Mouse (Mus musculus): ENCODE data around the gene Wscd1. TPM values are rescaled to one million over a fixed set of nuclear protein-coding genes. Genes with fewer than 3 reads are reported as not detected.

Gene Wscd1
- polyA plus RNA-seq, 1 experiment: 0.05 TPM

DNA sequence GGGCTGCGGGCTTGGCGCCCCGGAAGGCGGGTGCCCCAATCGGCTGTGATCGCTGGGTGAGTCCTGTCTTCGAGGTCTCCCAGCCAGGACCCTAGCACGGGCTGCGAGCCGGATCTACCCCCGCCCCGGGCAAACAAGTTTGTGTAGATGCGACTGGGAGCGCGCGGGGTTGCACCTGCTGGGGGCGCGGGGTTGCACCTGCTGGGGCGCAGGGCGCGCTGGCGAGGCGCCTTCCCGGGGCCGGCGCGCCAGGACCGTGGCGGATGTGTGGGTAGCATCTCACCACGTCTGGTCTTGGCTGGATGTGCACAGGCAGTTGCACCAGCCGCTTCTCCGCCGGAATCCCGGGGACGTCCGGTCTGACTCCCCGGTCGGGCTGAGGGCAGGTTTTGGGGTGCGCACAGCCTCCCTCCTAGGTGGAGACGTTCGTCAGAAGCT, 1.5 kb downstream of the Wscd1 start:
- TF ChIP-seq TAL1 (IDR thresholded peaks at IDR 0.05; ENCODE audit: low read length): no peak
- no peak for TF ChIP-seq GATA1 (IDR thresholded peaks at IDR 0.05; ENCODE audit: low read length)
- no peaks in the 10 kb centered on the region for H3K36me3 ChIP-seq (ENCODE audit: control insufficient read depth)
- H3K4me3 ChIP-seq (replicated peaks): peak overlapping the region; percentile 5
- H3K4me1 ChIP-seq (ENCODE audit: control insufficient read depth): peaks cover 1% of the 10 kb centered on the region; the same call in 1 of the 2 replicates
- H3K27me3 ChIP-seq (ENCODE audit: control insufficient read depth): peaks cover 35% of the 10 kb centered on the region
- no peaks in the 10 kb centered on the region for H3K9me3 ChIP-seq (ENCODE audit: control insufficient read depth, low read length)

DNA sequence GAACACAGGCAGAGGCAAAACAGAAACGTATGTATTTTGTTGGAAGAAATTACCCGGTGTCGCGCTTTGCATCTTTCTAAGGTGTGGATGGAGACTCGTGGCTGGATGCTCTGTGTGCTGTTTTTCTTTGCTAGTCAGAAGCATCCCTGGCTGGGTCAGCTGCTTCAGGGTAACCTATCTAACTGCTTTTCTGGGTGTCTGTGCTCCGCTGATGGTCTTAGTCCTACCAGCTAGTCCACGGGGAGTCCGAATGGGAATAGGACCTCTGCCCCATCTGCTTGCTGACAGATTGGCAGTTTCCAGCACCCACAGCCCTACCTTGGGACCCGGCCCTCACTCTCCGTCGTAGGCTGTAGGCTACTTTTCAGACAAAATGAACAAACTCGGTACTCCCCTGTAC, 2.0 kb downstream of the Wscd1 start:
- Histone ChIP-seq H3K27me3 (ENCODE audit: control insufficient read depth) (peaks cover 35% of the 10 kb centered on the region), H3K4me1 (ENCODE audit: control insufficient read depth) (peaks cover 1% of the 10 kb centered on the region; the same call in 1 of the 2 replicates), H3K9me3 (ENCODE audit: control insufficient read depth, low read length) (no peaks in the 10 kb centered on the region), H3K36me3 (ENCODE audit: control insufficient read depth) (no peaks in the 10 kb centered on the region), H3K4me3 (replicated peaks) (no peak overlapping the region)
- TF ChIP-seq GATA1 (IDR thresholded peaks at IDR 0.05; ENCODE audit: low read length) (no peak), TAL1 (IDR thresholded peaks at IDR 0.05; ENCODE audit: low read length) (no peak)

DNA sequence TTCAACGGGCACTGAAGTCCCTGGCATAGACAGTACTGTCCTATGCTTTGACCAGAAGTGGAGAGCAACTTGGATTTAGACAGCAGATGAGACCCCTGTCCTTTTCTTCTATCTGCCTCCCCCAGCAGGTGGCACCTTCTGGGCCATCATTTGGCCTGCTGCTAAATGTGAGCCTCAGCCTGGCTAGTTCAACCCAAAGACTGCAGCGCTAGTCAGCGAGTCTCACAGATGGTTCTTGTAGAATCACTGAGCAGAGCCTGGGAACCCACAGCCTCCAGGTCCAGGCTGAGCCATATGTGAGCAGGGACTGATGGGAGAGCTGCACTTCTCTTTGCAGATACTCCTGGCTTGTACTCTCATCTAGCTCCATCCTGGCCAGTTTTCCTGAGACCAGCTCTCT, 2.9 kb downstream of the Wscd1 start:
- H3K9me3 ChIP-seq (ENCODE audit: control insufficient read depth, low read length): no peaks in the 10 kb centered on the region
- TF ChIP-seq TAL1 (IDR thresholded peaks at IDR 0.05; ENCODE audit: low read length) (no peak), GATA1 (IDR thresholded peaks at IDR 0.05; ENCODE audit: low read length) (no peak)
- H3K27me3 ChIP-seq (ENCODE audit: control insufficient read depth): peaks cover 35% of the 10 kb centered on the region
- peaks cover 1% of the 10 kb centered on the region; the same call in 1 of the 2 replicates for H3K4me1 ChIP-seq (ENCODE audit: control insufficient read depth)
- no peak overlapping the region for H3K4me3 ChIP-seq (replicated peaks)
- H3K36me3 ChIP-seq (ENCODE audit: control insufficient read depth): no peaks in the 10 kb centered on the region

DNA sequence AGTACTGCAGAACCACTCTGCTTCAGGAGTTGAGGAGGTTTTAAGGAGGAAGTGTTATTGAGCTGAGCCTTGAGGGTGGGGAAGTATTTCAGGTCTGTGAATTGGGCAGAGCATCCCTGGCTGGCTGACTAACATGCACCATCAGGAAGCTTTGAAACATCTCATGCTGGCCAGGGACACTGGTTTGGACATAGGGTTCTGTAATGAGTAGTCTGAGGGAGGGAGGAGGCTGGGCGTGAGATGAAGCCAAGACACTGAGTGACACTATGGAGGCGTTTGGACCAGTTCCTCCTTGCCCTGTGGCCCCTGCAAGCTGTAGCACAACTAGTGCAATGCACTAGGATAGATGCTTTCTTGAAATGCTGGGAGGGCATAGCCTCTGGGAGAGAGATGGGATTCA, 5.4 kb downstream of the Wscd1 start:
- Histone ChIP-seq H3K36me3 (ENCODE audit: control insufficient read depth) (no peaks in the 10 kb centered on the region), H3K9me3 (ENCODE audit: control insufficient read depth, low read length) (no peaks in the 10 kb centered on the region), H3K4me3 (replicated peaks) (no peak overlapping the region)

DNA sequence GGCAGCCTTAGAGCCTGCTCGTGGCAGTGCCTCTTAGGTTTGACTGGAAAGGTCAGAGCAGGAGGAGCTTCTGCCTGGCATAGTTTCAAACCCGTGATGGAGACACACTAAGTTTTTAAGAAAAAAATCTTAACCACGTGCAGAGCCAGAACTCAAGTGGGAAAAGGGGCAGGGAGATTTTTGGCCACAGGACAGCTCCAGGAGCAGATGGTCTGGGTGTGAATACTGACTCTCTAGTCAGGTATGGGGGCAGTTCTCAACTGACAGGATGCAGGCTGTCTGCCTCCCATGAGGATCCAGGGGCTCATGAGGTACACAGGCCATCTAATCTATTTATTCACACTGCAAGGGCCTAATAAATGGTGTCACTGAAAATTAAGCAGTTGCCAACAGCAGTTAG, 6.6 kb downstream of the Wscd1 start:
- TF ChIP-seq TAL1 (IDR thresholded peaks at IDR 0.05; ENCODE audit: low read length) (no peak), GATA1 (IDR thresholded peaks at IDR 0.05; ENCODE audit: low read length) (no peak)
- no peak overlapping the region for H3K4me3 ChIP-seq (replicated peaks)
- no peaks in the 10 kb centered on the region for H3K36me3 ChIP-seq (ENCODE audit: control insufficient read depth)
- H3K27me3 ChIP-seq (ENCODE audit: control insufficient read depth): peaks cover 18% of the 10 kb centered on the region
- no peaks in the 10 kb centered on the region for H3K4me1 ChIP-seq (ENCODE audit: control insufficient read depth)
- no peaks in the 10 kb centered on the region for H3K9me3 ChIP-seq (ENCODE audit: control insufficient read depth, low read length)

More for the DNA sequence above, 5.4 kb downstream of the Wscd1 start:
- Histone ChIP-seq H3K27me3 (ENCODE audit: control insufficient read depth) (peaks cover 30% of the 10 kb centered on the region), H3K4me1 (ENCODE audit: control insufficient read depth) (peaks cover 1% of the 10 kb centered on the region; the same call in 1 of the 2 replicates)
- no peak for TF ChIP-seq TAL1 (IDR thresholded peaks at IDR 0.05; ENCODE audit: low read length)
- TF ChIP-seq GATA1 (IDR thresholded peaks at IDR 0.05; ENCODE audit: low read length): no peak

DNA sequence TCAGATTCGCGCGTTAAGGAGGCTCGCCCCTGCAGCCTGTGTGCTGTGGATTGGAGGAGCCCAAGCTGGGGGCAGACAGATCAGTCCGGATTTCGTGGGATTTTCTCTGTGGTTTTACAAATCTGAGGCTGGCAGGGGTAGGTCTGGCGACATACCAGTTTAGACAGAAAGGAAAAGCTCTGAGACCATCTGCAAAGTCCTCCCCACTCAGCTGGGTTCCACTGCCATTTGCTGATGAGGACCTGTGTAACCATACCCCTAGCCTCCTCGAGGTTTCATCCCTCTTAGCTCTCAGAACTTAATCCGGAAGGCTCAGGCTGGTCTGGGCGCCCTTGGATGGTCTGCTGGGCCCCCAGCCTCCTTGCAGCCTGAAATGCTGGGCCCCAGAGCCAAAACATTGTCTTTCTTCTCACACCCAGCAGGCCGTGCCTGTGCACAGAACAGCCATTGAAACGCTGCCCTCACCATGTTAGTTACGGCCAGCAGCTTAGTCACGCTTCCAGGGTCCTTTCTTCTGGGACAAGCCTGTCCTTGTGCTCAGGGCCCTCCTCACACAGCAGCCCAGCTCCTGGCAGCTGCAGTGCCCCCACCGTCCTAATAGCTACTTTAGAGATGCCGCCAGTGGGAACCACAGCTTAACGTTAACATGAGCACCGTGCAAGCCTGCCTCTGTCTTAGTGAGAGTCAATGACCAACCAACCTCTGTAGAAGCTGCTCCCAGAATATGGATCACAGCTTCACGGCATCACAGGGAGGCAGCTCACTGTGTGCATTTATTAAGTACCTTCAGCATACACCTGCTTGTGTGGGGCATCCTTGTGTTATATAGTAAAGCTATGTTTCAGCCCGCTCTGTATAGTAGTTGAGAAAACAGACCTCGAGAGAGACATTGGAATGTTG, 8.7 kb downstream of the Wscd1 start:
- Histone ChIP-seq H3K4me1 (ENCODE audit: control insufficient read depth) (no peaks in the 10 kb centered on the region), H3K27me3 (ENCODE audit: control insufficient read depth) (no peaks in the 10 kb centered on the region), H3K9me3 (ENCODE audit: control insufficient read depth, low read length) (no peaks in the 10 kb centered on the region), H3K4me3 (replicated peaks) (no peak overlapping the region), H3K36me3 (ENCODE audit: control insufficient read depth) (no peaks in the 10 kb centered on the region)
- TF ChIP-seq GATA1 (IDR thresholded peaks at IDR 0.05; ENCODE audit: low read length): no peak
- no peak for TF ChIP-seq TAL1 (IDR thresholded peaks at IDR 0.05; ENCODE audit: low read length)

DNA sequence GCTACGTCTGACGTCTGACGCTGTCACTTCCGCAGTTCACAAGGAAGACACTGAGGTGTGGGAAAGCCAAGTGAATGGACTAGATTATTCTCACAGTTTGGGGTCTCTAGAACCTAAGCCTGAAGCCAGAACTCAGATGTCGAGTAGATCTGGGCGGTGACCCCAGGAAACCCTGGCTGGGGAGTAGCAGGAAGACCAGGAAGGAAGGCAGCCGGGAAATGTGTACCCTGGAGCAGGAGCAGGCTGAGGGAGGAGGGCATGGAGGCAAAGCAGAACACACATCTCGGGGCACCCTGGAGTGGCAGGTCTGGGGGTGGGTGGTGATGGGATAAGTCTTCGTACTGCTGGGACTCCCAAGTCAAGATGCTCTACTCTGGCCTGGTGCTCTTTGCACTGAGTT, 11.3 kb downstream of the Wscd1 start:
- no peaks in the 10 kb centered on the region for H3K4me1 ChIP-seq (ENCODE audit: control insufficient read depth)
- TF ChIP-seq TAL1 (IDR thresholded peaks at IDR 0.05; ENCODE audit: low read length) (no peak), GATA1 (IDR thresholded peaks at IDR 0.05; ENCODE audit: low read length) (no peak)
- no peaks in the 10 kb centered on the region for H3K36me3 ChIP-seq (ENCODE audit: control insufficient read depth)
- no peak overlapping the region for H3K4me3 ChIP-seq (replicated peaks)
- H3K27me3 ChIP-seq (ENCODE audit: control insufficient read depth): no peaks in the 10 kb centered on the region
- H3K9me3 ChIP-seq (ENCODE audit: control insufficient read depth, low read length): no peaks in the 10 kb centered on the region

DNA sequence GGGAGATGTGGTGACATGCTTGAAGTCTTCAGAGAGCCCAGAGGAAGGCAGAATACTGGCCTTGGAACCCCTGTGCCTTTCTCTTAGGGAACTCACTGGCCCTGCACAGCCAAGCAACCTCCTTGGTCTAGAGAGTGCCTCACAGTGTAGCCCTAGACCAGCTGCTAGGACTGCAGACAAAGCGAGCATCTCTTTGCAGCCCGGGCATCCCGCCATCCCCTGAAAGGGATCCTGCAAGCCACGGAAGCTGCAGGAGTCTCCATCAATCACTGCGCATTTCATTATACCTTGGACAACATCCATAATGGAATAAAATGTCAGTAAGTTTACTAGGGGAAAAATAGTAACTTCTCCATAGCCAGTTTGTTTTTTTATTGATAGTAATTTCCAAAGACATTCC, 13.4 kb downstream of the Wscd1 start:
- H3K4me1 ChIP-seq (ENCODE audit: control insufficient read depth): no peaks in the 10 kb centered on the region
- no peak for TF ChIP-seq TAL1 (IDR thresholded peaks at IDR 0.05; ENCODE audit: low read length)
- no peak for TF ChIP-seq GATA1 (IDR thresholded peaks at IDR 0.05; ENCODE audit: low read length)
- H3K27me3 ChIP-seq (ENCODE audit: control insufficient read depth): no peaks in the 10 kb centered on the region
- no peaks in the 10 kb centered on the region for H3K36me3 ChIP-seq (ENCODE audit: control insufficient read depth)
- H3K4me3 ChIP-seq (replicated peaks): no peak overlapping the region
- H3K9me3 ChIP-seq (ENCODE audit: control insufficient read depth, low read length): no peaks in the 10 kb centered on the region

DNA sequence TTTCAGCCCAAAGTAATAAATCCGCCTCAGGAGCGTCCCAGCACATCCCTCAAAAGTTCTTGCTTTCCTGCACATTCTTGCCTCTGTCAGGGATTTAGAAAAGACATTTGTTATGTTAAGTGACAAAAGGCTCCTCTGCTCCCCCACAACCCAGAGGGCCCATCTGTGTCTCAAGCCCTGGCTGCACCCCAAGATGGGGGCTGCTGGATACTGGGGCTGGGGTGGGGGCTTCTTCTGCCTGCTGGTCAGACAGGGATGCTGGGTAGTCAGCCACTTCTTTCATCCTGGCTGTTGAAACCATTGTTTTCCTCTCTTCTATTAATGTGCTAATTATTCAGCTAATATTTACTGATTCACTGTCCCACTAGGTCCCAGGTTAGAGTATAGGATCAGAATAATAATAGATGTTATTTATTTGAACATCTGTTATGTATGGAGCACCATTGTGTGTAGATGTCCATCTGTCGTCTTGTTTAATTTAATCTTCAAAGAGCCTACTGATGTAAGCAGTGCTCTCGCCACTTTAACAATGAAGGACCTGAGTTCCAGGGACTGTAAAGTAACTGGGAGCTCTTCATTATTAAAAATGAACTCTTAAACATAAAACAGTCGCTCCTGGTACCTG, 14.0 kb downstream of the Wscd1 start:
- no peaks in the 10 kb centered on the region for H3K9me3 ChIP-seq (ENCODE audit: control insufficient read depth, low read length)

More for the DNA sequence above, 14.0 kb downstream of the Wscd1 start:
- no peaks in the 10 kb centered on the region for H3K4me1 ChIP-seq (ENCODE audit: control insufficient read depth)
- no peaks in the 10 kb centered on the region for H3K27me3 ChIP-seq (ENCODE audit: control insufficient read depth)
- no peaks in the 10 kb centered on the region for H3K36me3 ChIP-seq (ENCODE audit: control insufficient read depth)
- TF ChIP-seq TAL1 (IDR thresholded peaks at IDR 0.05; ENCODE audit: low read length) (no peak), GATA1 (IDR thresholded peaks at IDR 0.05; ENCODE audit: low read length) (no peak)
- H3K4me3 ChIP-seq (replicated peaks): no peak overlapping the region
